Mouse (Mus musculus) embryonic fibroblast, embryonic 13.5 days (primary cell): ENCODE measurements at regions not wholly inside any gene's neighbourhood (a gene's known extent, or its start where the extent isn't known, plus 50 kb on each side); places are given as distances from the start of the nearest gene placed in this dataset.

Experiments used
- CTCF ChIP-seq: IDR thresholded peaks from 2 replicates; pipeline ENCODE4 v1.5.1; 2011; ENCODE audit warnings: mild to moderate bottlenecking, control low read depth, low read length, moderate library complexity, borderline replicate concordance; ENCODE audit not compliant: insufficient read depth
- POLR2A ChIP-seq: IDR thresholded peaks from 2 replicates; pipeline ENCODE4 v1.6.1; 2011; ENCODE audit warnings: low read depth, mild to moderate bottlenecking, control low read depth, low read length, moderate library complexity

- TF ChIP-seq POLR2A (no peak), CTCF (no peak)
Observed at GRCm38 (mm10) chr12:109896906-109897305, 296.8 kb upstream of the Rtl1 start.
